Mouse (Mus musculus): ENCODE measurements around the gene Wdr4. TPM values are rescaled to one million over a fixed set of nuclear protein-coding genes. Genes with fewer than 3 reads are reported as not detected.
"Not testable (repeated sequence)": the region's sequence is repeated elsewhere in the genome, so short reads cannot be mapped to it uniquely, and the experiment has no call there.

Gene Wdr4
- total RNA-seq (2014; fragmentation: Nextera tagmentation) (38.3 and 47.6 TPM in 2 replicates), total RNA-seq (2017) (18.1 and 62.9 TPM in 2 replicates)

GRCm38 (mm10) chr17:31519946-31520838, at the start of gene Wdr4, which contains the start of gene Ndufv3:
Gene Wdr4, minus strand, starts transcription at chr17:31519980.
Gene Ndufv3, plus strand, starts transcription at chr17:31520115.
- peak; percentile 99 for ATAC-seq (replicated peaks; ENCODE audit: low FRiP score, low TSS enrichment, poor library complexity, severe bottlenecking)

- no peak for ATAC-seq (replicated peaks; ENCODE audit: low FRiP score, low TSS enrichment, poor library complexity, severe bottlenecking)
These were observed 46.5 kb upstream of the Wdr4 start for GRCm38 (mm10) chr17:31566276-31566675.

GRCm38 (mm10) chr17:31565141-31566056, 45.6 kb upstream of the Wdr4 start:
- ATAC-seq (replicated peaks; ENCODE audit: low FRiP score, low TSS enrichment, poor library complexity, severe bottlenecking): no peak

- no peak for ATAC-seq (replicated peaks; ENCODE audit: low FRiP score, low TSS enrichment, poor library complexity, severe bottlenecking)
These were observed 45.0 kb upstream of the Wdr4 start for GRCm38 (mm10) chr17:31564858-31565140.

GRCm38 (mm10) chr17:31564015-31564857, 44.5 kb upstream of the Wdr4 start, which contains the start of gene Pknox1:
Gene Pknox1, plus strand, starts transcription at chr17:31564734.
- peak; percentile 93 for ATAC-seq (replicated peaks; ENCODE audit: low FRiP score, low TSS enrichment, poor library complexity, severe bottlenecking)

GRCm38 (mm10) chr17:31563632-31564014, 43.8 kb upstream of the Wdr4 start:
- no peak for ATAC-seq (replicated peaks; ENCODE audit: low FRiP score, low TSS enrichment, poor library complexity, severe bottlenecking)

- ATAC-seq (replicated peaks; ENCODE audit: low FRiP score, low TSS enrichment, poor library complexity, severe bottlenecking): no peak
These were observed 39.4 kb upstream of the Wdr4 start for GRCm38 (mm10) chr17:31559021-31559789.

GRCm38 (mm10) chr17:31557947-31558542, 38.3 kb upstream of the Wdr4 start:
- ATAC-seq (replicated peaks; ENCODE audit: low FRiP score, low TSS enrichment, poor library complexity, severe bottlenecking): no peak

- ATAC-seq (replicated peaks; ENCODE audit: low FRiP score, low TSS enrichment, poor library complexity, severe bottlenecking): no peak
These were observed 37.5 kb upstream of the Wdr4 start for GRCm38 (mm10) chr17:31557124-31557880.

GRCm38 (mm10) chr17:31556253-31556652, 36.5 kb upstream of the Wdr4 start:
- no peak for ATAC-seq (replicated peaks; ENCODE audit: low FRiP score, low TSS enrichment, poor library complexity, severe bottlenecking)

- not testable (repeated sequence) for ATAC-seq (replicated peaks; ENCODE audit: low FRiP score, low TSS enrichment, poor library complexity, severe bottlenecking)
These were observed 32.8 kb upstream of the Wdr4 start for GRCm38 (mm10) chr17:31552601-31553000.

GRCm38 (mm10) chr17:31549389-31549788, 29.6 kb upstream of the Wdr4 start:
- no peak for ATAC-seq (replicated peaks; ENCODE audit: low FRiP score, low TSS enrichment, poor library complexity, severe bottlenecking)

- no peak for ATAC-seq (replicated peaks; ENCODE audit: low FRiP score, low TSS enrichment, poor library complexity, severe bottlenecking)
These were observed 28.2 kb upstream of the Wdr4 start for GRCm38 (mm10) chr17:31547974-31548373.

- no peak for ATAC-seq (replicated peaks; ENCODE audit: low FRiP score, low TSS enrichment, poor library complexity, severe bottlenecking)
These were observed 26.8 kb upstream of the Wdr4 start for GRCm38 (mm10) chr17:31546444-31547196.

GRCm38 (mm10) chr17:31543574-31543973, 23.8 kb upstream of the Wdr4 start:
- no peak for ATAC-seq (replicated peaks; ENCODE audit: low FRiP score, low TSS enrichment, poor library complexity, severe bottlenecking)

- no peak for ATAC-seq (replicated peaks; ENCODE audit: low FRiP score, low TSS enrichment, poor library complexity, severe bottlenecking)
These were observed 21.7 kb upstream of the Wdr4 start for GRCm38 (mm10) chr17:31541460-31541831.

Data from megakaryocyte-erythroid progenitor cell, adult 5-6 weeks (primary cell).